Mouse (Mus musculus) embryo, embryonic 10 days (tissue): Measurements from ENCODE around the gene Rapgef2.

Source experiments
- DNase-seq: peaks from one replicate; pipeline ENCODE4 v3.0.0-alpha.2; 2015; ENCODE audit warnings: low spot score

Gene Rapgef2

GRCm38 (mm10) chr3:79283031-79283430 lies 3.3 kb downstream of the Rapgef2 start:
- DNase-seq: peak; percentile 9

GRCm38 (mm10) chr3:79275856-79276645 lies 10.3 kb downstream of the Rapgef2 start:
- DNase-seq: no peak

GRCm38 (mm10) chr3:79273350-79273749 lies 13.0 kb downstream of the Rapgef2 start:
- DNase-seq: peak; percentile 25

- DNase-seq: no peak
These were observed 13.4 kb downstream of the Rapgef2 start for GRCm38 (mm10) chr3:79272939-79273338.

DNA sequence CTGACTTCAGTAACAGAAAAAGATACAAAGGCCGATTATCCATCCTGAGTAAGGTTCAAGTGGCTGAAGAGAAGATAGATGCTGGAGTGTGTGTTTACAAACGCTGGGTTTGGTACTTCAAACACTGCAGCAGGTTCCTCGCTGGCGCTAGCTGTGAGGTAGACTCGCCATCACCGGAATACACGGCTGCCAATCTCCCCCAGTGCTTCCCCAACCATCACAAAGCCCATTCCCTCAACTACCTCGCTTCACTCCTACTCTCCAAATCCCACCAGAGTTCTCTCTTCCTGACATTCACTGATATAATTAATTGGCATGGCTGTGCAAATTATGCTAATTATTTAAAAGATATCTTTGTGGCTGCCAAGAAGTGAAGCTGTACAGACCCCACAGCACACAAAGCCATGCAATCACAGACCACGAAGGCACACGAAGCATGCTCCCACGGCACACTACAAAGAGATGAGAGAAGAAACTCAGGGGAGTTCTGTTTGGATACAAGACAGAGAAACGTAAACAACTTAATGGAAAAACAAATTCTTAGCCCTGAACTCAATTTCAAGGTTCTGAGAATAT lies 15.2 kb downstream of the Rapgef2 start:
- no peak for DNase-seq

DNA sequence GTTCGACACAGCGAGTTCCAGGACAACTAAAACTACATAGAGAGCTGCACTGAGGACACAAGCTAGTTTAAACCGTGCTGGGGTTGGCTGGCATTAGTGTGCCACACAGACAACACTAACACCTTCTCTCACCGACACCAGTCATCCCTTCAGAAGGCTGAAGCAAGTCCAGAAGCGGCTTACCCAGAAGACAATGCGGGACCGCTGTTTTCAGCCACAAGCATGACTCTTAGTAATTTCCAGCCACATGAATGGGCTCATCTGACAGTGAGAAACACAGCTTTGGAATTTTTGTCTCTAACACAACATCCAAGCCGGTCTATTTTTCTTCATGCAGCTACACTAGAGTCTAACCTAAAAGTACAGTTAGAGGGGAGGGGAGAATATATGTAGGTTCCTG lies 16.4 kb downstream of the Rapgef2 start:
- no peak for DNase-seq

- no peak for DNase-seq
These were observed 19.3 kb downstream of the Rapgef2 start for GRCm38 (mm10) chr3:79266976-79267375.

DNA sequence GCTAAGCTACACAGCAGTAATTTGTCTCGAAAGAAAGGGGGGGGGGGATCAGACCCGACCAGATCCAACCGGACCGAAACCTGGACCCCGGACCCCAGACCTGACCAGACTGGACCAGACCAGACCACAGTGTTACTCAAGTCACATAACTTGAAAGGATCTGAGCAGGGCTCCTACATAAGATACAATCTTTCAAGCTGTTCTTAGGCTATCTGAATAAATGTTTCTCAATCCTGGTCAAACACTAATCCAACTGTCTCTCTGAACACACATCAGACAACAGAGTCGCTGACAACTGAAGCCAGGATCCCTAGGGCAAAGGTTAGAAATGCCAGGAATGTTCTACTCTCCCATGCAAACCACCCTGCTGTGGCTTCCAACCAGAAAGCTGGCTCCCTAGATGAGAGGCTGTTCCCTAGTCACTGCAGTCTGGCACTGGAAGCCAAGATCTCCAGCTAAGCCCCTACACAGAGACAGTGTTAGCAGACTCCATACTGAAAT lies 24.5 kb downstream of the Rapgef2 start:
- DNase-seq: peak; percentile 61

DNA sequence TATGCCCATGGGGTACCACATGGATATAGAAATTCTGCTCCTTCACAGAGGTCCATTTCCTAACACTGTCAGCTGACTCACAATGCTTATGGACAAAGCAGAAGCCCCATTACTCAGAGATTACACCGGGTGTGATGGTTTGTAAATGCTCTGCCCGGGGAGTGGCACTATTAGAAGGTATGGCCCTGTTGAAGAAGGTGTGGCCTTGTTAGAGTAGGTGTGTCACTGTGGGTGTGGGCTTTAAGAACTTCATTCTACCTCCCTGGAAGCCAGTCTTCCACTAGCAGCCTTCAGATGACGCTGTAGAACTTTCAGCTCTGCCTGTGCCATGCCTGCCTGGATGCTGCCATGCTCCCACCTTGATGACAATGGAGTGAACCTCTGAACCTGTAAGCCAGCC lies 32.3 kb downstream of the Rapgef2 start:
- DNase-seq: no peak

DNA sequence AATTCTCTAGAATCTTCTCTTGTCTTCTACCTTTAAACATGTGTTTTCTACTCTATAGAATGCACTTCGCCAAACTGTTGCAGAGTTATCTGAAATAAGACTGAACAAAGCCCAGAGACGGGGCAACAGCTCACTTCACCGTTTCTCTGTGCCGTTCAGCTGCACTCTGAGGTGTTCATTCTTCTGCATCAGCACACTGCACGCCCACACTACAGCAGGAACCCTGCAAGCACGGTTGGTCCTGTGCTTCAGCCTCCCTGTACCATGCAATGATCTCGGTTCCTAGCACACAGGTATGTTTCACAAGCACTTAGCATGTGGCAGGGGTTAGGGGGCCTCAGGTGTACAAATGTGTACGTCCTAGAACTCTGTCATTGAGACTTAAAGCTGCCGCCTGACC lies 32.9 kb downstream of the Rapgef2 start:
- DNase-seq: no peak

- DNase-seq: no peak
These were observed 33.4 kb downstream of the Rapgef2 start for GRCm38 (mm10) chr3:79252921-79253394.

GRCm38 (mm10) chr3:79249955-79250354 lies 36.4 kb downstream of the Rapgef2 start:
- DNase-seq: no peak

- no peak for DNase-seq
These were observed 37.6 kb downstream of the Rapgef2 start for GRCm38 (mm10) chr3:79248659-79249235.

- no peak for DNase-seq
These were observed 38.1 kb downstream of the Rapgef2 start for GRCm38 (mm10) chr3:79248208-79248607.

DNA sequence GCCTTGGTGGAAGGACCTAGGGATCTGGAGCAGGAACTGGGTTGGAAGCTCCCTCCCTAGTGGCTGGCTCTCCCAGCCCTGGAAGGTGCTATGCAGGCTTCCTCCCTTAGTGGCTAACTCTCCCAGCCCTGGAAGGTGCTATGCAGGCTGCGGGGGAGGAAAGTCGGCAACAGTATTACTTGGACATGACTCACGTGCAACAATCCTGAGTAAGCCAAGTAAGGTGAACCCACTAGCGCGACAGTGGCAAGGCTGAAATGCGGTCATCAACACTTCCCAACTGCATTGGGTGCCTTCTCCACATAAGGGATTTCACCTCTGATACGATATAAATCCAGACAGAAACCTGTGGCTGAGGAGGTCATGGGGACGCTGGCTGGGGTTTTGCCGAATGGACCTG lies 42.0 kb downstream of the Rapgef2 start:
- no peak for DNase-seq

- no peak for DNase-seq
These were observed 43.2 kb downstream of the Rapgef2 start for GRCm38 (mm10) chr3:79242922-79243705.

DNA sequence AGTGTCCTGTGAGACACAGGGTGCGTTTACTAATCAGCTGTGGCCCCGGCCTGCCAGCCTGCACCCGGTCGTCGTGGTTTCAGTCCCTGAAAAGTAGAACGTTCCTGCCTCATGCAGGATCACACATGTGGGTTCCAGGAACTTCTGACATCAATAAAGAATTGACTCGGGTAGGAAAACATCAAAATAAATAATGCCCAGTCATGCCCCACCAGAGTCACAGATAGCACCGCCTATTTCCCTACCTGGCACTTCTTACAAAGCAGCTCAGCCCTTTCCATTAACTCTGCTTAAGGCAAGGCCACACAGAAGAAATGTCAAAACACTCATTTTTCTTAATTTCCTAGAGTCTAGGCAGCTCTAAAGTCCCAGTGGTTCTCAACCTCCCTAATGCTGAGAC lies 44.0 kb downstream of the Rapgef2 start:
- DNase-seq: no peak

DNA sequence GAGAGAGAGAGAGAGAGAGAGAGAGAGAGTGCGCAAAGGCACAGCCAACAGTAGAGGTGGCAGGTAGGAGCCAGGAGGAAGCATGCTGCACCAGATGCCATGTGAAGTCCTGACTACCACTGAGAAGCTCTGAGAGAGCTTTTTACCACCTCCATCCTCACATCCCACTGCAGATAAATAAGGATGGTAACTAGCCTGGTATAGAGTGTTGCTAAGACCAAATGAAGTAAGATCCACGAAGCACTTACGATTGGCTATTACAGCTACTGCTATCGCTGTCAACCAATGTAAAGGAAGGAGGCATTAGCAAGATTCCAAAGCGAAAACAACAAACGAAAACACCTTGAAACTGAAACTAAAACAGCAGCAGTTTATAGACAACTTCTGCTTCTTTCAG lies 47.3 kb downstream of the Rapgef2 start:
- no peak for DNase-seq

DNA sequence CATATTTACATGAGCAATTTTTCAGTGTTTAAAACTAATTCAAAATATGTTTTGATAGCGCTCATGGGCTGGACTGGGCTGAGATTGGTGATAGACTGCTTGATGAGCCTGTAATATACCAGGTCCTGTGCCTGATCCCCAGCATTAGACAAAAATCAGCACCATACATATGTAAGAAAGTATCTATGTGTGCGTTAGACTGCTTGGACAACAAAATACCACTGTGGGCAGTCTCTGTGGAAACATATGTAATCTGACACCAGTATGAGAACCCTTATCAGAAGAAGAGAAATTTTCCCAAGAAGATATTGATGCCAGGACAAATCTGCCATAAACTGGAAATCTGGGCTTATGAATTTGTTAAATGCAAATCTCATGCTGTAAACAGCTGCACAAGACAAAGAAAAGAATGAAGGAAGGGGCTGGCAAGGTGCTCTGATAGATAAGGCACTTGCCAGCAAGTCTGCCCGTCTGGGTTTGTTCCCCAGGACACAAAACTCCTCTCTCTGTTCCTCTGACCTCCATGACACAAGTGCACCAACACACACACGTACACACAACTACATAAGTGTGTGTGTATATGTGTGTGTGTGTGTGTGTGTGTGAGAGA lies 47.8 kb downstream of the Rapgef2 start:
- no peak for DNase-seq

- no peak for DNase-seq
These were observed 48.5 kb downstream of the Rapgef2 start for GRCm38 (mm10) chr3:79237619-79238342.

DNA sequence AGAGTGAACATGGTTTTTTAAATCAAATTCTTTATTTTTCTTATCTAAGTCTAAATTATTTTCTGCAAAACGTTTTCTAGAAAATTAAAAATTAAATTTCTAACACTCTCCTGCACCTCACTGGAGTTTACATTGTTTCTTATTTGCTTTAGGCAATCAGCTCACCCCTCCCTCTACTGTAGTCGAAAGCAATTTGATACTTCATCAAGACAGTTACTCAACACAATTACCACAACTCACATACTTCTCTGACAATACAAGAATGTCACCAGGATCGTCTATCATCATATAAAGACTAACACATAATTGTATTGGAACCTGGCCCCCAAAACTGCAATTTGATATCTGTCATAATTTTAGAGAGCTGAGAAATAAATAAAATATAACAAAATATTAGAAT lies 51.8 kb downstream of the Rapgef2 start:
- no peak for DNase-seq
